Mouse (Mus musculus) ovary, adult 10 weeks (tissue): Measurements from ENCODE around the gene Cdk6. TPM values are rescaled to one million over a fixed set of nuclear protein-coding genes. Genes with fewer than 3 reads are reported as not detected.

ENCODE experiments used
- polyA plus RNA-seq: library from polyadenylated mRNA; stranded (reverse); fragments of 350-450 nt; fragmentation: Illumina TruSeq; extraction: RNeasy Lipid Tissue Mini Kit (QIAGEN cat#74804); gene quantifications from one replicate; pipeline ENCODE4 v1.2.3, GENCODE M21; 2014

The Cdk6 gene
- polyA plus RNA-seq = 16.3 TPM

GRCm38 (mm10) chr5:3341111-3341911, at the start of gene Cdk6:
Gene Cdk6, plus strand, starts transcription at chr5:3341485.

GRCm38 (mm10) chr5:3543629-3544479, 202.6 kb downstream of the Cdk6 start, which contains the start of gene Fam133b:
Gene Fam133b, plus strand, starts transcription at chr5:3543833.

DNA sequence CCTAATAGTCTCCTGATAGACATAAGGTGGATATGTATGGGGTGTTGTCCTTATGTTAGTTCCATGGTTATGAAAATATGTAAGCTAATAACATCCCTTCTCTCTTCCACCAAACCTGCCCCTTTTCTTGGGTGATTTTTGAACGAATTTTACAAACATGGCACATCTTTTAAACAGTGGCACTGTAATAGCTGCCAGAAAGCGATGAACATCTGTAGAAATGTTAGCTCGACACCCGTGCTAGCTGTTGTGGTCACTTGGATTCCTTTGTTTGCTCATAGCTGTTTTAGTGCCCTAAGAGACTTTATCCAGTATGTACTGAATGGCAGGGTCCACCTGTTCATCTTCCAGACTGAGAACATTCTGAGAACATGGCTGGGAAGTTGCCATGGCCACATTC, 230.0 kb downstream of the Cdk6 start, which contains the start of gene 1700109H08Rik:
Gene 1700109H08Rik, plus strand, starts transcription at position 301 of the 400 bp plus-strand sequence.

Other genes with a start within 250 kb of the Cdk6 start
- 86.9 TPM for gene Fam133b, start 202.3 kb downstream of the Cdk6 start, polyA plus RNA-seq
- 3.8 TPM for gene 1700109H08Rik, start 230.1 kb downstream of the Cdk6 start, polyA plus RNA-seq